Mouse (Mus musculus): ENCODE results near the gene Ccdc163. TPM values are rescaled to one million over a fixed set of nuclear protein-coding genes. Genes with fewer than 3 reads are reported as not detected.

The Ccdc163 gene
- polyA plus RNA-seq (2014; fragmentation: Illumina TruSeq; extraction: RNeasy Lipid Tissue Mini Kit (QIAGEN cat#74804); ENCODE audit: low read depth, low replicate concordance), result 93.6 TPM

DNA sequence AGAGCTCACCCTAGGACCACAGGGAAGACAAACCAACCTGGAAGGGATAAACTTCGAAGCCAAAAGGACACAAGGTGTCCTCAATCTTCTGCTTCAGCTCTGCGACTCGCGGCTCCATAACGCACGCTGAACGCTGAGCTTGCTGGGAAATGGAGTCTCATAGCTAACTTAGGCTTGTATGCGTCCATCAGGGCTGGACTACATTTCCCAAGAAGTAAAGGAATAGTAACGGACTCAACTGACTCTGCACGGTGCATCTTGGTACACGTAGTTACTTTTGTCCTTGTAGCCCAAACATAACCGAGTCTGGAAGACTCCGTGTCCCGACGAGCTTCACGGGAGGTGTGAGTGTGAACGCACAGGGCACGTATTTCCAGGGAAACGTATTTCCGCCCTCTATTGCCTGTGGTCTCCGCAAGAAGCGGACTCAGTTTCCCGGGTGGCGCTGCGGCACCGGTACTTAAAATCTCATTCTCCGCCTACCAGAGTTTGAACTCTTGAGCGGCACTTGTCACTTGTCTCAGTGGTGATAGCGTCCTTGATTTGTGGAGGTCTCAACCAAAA, at the start of gene Ccdc163, which contains the start of gene Mmachc:
Ccdc163 (plus strand) TSS at position 309 of the 564 bp plus-strand sequence.
Mmachc (minus strand) TSS at position 206 of the 564 bp plus-strand sequence.

DNA sequence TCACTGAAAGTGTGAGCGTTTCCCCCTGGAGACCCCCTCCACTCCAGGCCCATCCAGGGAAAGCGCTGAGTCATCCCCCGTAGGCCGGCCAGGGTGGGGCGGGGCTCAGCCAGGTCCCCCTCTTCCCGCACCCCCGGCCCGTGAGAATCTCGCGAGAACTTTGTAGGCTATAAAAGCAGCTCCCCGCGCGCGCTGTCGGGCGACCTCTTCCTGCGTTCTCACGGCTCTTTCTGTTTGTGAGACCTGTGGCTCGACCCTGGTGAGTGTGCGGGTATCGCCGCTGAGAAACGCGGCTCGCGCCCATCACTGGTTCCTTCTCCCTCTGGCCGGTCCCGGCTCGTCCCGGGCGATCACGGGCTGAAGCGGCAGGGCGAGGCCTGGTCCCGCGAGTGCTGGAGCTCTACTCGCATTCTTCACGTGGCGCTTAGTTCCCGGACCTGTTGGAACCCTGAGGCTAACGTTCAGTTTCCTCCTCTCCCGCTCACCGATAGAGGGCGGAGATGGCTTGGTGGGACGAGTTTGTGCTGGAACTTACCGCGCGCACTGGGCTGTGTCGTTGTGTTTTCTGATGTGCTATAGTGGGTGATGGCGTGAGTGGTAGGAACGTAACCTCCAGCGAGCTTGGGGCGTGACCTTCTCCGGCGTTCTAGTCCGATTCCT, 22.8 kb upstream of the Ccdc163 start, which contains the start of gene Prdx1:
Prdx1 (plus strand) TSS at position 143 of the 660 bp plus-strand sequence.

DNA sequence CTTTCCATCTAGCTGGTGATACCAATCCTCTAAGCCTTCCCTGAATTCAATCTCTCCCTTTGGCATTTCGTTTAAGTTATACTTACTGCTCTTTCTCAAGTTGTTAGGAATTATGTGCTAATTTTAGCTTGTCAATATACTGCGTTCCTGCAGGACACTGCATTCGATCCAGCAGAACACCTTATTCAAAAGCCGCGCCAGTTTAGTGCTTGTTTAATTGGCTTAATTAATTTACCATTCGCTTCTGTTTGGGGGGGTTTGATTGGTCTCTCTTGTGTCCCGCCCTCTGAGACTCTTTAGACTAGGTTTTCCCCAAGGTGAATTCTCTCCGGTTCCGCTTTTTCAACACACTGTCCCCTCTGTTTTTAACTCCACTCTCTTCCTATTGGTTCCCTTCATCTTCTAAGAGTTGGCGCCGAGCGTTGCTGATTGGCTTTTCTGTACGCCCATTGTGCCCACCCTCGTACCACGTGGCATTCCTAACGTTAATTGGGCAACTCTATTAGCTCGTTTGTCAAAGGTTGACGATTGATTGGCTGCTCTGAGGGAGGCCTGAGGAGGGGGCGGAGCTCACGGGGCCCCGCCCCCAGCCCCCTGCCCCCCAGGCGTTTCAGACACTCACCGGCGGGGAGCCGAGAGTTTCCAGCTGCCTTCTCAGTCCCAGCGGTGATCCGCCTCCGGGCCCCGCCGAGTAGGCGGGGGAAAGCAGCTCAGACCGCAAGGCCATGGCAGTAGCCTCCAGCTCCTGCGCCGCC, 12.2 kb downstream of the Ccdc163 start, which contains the start of gene Tesk2:
Tesk2 (plus strand) TSS at position 606 of the 755 bp plus-strand sequence.

Other genes with a start within 250 kb of the Ccdc163 start
- gene Mast2, start 244.3 kb upstream of the Ccdc163 start, polyA plus RNA-seq (2014; fragmentation: Illumina TruSeq; extraction: RNeasy Lipid Tissue Mini Kit (QIAGEN cat#74804); ENCODE audit: low read depth, low replicate concordance), result 58.9 TPM
- 35.3 TPM for gene Ipp, start 201.0 kb upstream of the Ccdc163 start, polyA plus RNA-seq (2014; fragmentation: Illumina TruSeq; extraction: RNeasy Lipid Tissue Mini Kit (QIAGEN cat#74804); ENCODE audit: low read depth, low replicate concordance)
- gene Tmem69, start 152.6 kb upstream of the Ccdc163 start, polyA plus RNA-seq (2014; fragmentation: Illumina TruSeq; extraction: RNeasy Lipid Tissue Mini Kit (QIAGEN cat#74804); ENCODE audit: low read depth, low replicate concordance), result 43.1 TPM
- gene Gpbp1l1, start 150.9 kb upstream of the Ccdc163 start, polyA plus RNA-seq (2014; fragmentation: Illumina TruSeq; extraction: RNeasy Lipid Tissue Mini Kit (QIAGEN cat#74804); ENCODE audit: low read depth, low replicate concordance), result 79.2 TPM
- gene Ccdc17, start 111.9 kb upstream of the Ccdc163 start, polyA plus RNA-seq (2014; fragmentation: Illumina TruSeq; extraction: RNeasy Lipid Tissue Mini Kit (QIAGEN cat#74804); ENCODE audit: low read depth, low replicate concordance), result 1.3 TPM
- 1,868 TPM for gene Nasp, start 80.6 kb upstream of the Ccdc163 start, polyA plus RNA-seq (2014; fragmentation: Illumina TruSeq; extraction: RNeasy Lipid Tissue Mini Kit (QIAGEN cat#74804); ENCODE audit: low read depth, low replicate concordance)
- 112 TPM for gene Akr1a1, start 56.8 kb upstream of the Ccdc163 start, polyA plus RNA-seq (2014; fragmentation: Illumina TruSeq; extraction: RNeasy Lipid Tissue Mini Kit (QIAGEN cat#74804); ENCODE audit: low read depth, low replicate concordance)
- gene Prdx1, start 23.0 kb upstream of the Ccdc163 start, polyA plus RNA-seq (2014; fragmentation: Illumina TruSeq; extraction: RNeasy Lipid Tissue Mini Kit (QIAGEN cat#74804); ENCODE audit: low read depth, low replicate concordance), result 511 TPM
- 27.0 TPM for gene Mmachc, start 103 bp upstream of the Ccdc163 start, polyA plus RNA-seq (2014; fragmentation: Illumina TruSeq; extraction: RNeasy Lipid Tissue Mini Kit (QIAGEN cat#74804); ENCODE audit: low read depth, low replicate concordance)
- gene Tesk2, start 12.4 kb downstream of the Ccdc163 start, polyA plus RNA-seq (2014; fragmentation: Illumina TruSeq; extraction: RNeasy Lipid Tissue Mini Kit (QIAGEN cat#74804); ENCODE audit: low read depth, low replicate concordance), result 24.2 TPM
- gene Toe1, start 99.1 kb downstream of the Ccdc163 start, polyA plus RNA-seq (2014; fragmentation: Illumina TruSeq; extraction: RNeasy Lipid Tissue Mini Kit (QIAGEN cat#74804); ENCODE audit: low read depth, low replicate concordance), result 9.3 TPM
- 1.1 TPM for gene Mutyh, start 99.2 kb downstream of the Ccdc163 start, polyA plus RNA-seq (2014; fragmentation: Illumina TruSeq; extraction: RNeasy Lipid Tissue Mini Kit (QIAGEN cat#74804); ENCODE audit: low read depth, low replicate concordance)
- gene Hpdl, start 113.2 kb downstream of the Ccdc163 start, polyA plus RNA-seq (2014; fragmentation: Illumina TruSeq; extraction: RNeasy Lipid Tissue Mini Kit (QIAGEN cat#74804); ENCODE audit: low read depth, low replicate concordance), result 0.29 TPM
- gene Zswim5, start 168.9 kb downstream of the Ccdc163 start, polyA plus RNA-seq (2014; fragmentation: Illumina TruSeq; extraction: RNeasy Lipid Tissue Mini Kit (QIAGEN cat#74804); ENCODE audit: low read depth, low replicate concordance), result 3.1 TPM

All from testis, adult 10 weeks (tissue).